Mouse (Mus musculus): ENCODE measurements around the gene Dnase2a. TPM values are rescaled to one million over a fixed set of nuclear protein-coding genes. Genes with fewer than 3 reads are reported as not detected.

Gene Dnase2a
- polyA plus RNA-seq, 1 experiment from 2014 or later: 4.3 TPM

DNA sequence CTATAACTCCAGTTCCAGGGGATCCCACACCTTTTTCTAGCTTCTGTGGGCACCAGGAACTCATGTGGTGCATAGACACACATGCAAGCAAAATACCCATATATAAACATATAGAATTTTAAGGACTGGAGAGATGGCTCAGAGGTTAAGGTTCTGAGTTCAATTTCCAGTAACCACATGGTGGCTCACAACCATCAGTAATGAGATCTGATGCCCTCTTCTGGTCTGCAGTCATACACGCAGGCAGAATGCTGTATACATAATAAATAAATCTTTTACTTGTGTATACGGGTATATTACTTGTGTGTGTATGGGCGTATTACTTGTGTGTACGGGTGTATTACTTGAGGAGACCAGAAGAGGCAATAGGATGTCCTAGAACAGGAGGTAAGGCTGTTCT lies 55.6 kb downstream of the Dnase2a start:
- Histone ChIP-seq H3K9ac (no peak overlapping the region), H3K36me3 (no peaks in the 10 kb centered on the region), H3K4me2 (no peak overlapping the region), H3K4me1 (replicated peaks) (peaks cover 34% of the 10 kb centered on the region), H3K4me3 (no peak overlapping the region), H3K9me3 (replicated peaks) (no peaks in the 10 kb centered on the region), H3K27me3 (no peaks in the 10 kb centered on the region), H3K27ac (no peak overlapping the region)
- whole genome bisulfite sequencing: 89% methylated on average over 4 of the region's 4 CpGs
- ATAC-seq (replicated peaks; ENCODE audit: insufficient number of reproducible peaks, insufficient read depth, low FRiP score, low read depth): no peak

- peak; percentile 84 for ATAC-seq (replicated peaks; ENCODE audit: insufficient number of reproducible peaks, insufficient read depth, low FRiP score, low read depth)
Observed at GRCm38 (mm10) chr8:84965731-84966291, 57.5 kb downstream of the Dnase2a start.

GRCm38 (mm10) chr8:84966603-84967002 lies 58.2 kb downstream of the Dnase2a start:
- Histone ChIP-seq H3K27ac (peak overlapping the region; percentile 43), H3K4me1 (replicated peaks) (peaks cover 36% of the 10 kb centered on the region), H3K36me3 (peaks cover 6% of the 10 kb centered on the region), H3K9me3 (replicated peaks) (no peaks in the 10 kb centered on the region), H3K4me2 (peak overlapping the region; percentile 93; the same call in 1 of the 2 replicates), H3K4me3 (no peak overlapping the region), H3K27me3 (no peaks in the 10 kb centered on the region), H3K9ac (no peak overlapping the region)
- 40% methylated on average over 3 of the region's 3 CpGs for WGBS
- no peak for ATAC-seq (replicated peaks; ENCODE audit: insufficient number of reproducible peaks, insufficient read depth, low FRiP score, low read depth)

More at GRCm38 (mm10) chr8:84965731-84966291, 57.5 kb downstream of the Dnase2a start:
- Histone ChIP-seq H3K4me3 (peak overlapping the region; percentile 75), H3K4me2 (peak overlapping the region; percentile 93), H3K27ac (peak overlapping the region; percentile 78), H3K27me3 (no peaks in the 10 kb centered on the region), H3K36me3 (peaks cover 2% of the 10 kb centered on the region; the same call in 1 of the 2 replicates), H3K9ac (peak overlapping the region; percentile 74), H3K4me1 (replicated peaks) (peaks cover 31% of the 10 kb centered on the region), H3K9me3 (replicated peaks) (no peaks in the 10 kb centered on the region)
- under 1% methylated on average over 41 of the region's 41 CpGs for WGBS

- no peak overlapping the region for H3K9ac ChIP-seq
- H3K9me3 ChIP-seq (replicated peaks): no peaks in the 10 kb centered on the region
- peaks cover 18% of the 10 kb centered on the region for H3K36me3 ChIP-seq
- ATAC-seq (replicated peaks; ENCODE audit: insufficient number of reproducible peaks, insufficient read depth, low FRiP score, low read depth): no peak
- WGBS: 84% methylated on average over 13 of the region's 13 CpGs
- H3K27me3 ChIP-seq: no peaks in the 10 kb centered on the region
- H3K27ac ChIP-seq: no peak overlapping the region
- no peak overlapping the region for H3K4me3 ChIP-seq
- H3K4me2 ChIP-seq: peak overlapping the region; percentile 80; the same call in 1 of the 2 replicates
- H3K4me1 ChIP-seq (replicated peaks): peaks cover 36% of the 10 kb centered on the region
Observed at GRCm38 (mm10) chr8:84967532-84968304, 59.4 kb downstream of the Dnase2a start.

DNA sequence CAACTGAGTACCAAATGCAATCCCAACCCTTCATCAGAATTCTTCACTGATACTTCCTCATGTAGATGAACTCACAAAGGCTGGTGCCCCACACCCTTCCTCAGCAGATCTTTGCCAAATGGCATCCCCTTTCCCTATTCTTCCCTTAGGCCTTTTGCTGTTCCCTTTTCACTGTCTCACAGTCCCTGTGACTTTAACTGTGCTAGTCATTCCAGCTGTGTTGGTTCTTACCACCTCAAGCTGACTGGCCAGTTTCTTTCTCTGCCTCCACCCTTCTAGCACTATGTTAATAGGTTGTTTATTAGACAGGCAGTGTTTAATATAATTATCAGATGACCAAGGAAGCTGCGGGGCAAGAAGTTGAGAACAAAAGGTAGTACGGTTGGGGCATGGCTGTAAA lies 60.3 kb downstream of the Dnase2a start:
- no peak for ATAC-seq (replicated peaks; ENCODE audit: insufficient number of reproducible peaks, insufficient read depth, low FRiP score, low read depth)
- peak overlapping the region; percentile 87 for H3K9ac ChIP-seq
- H3K27me3 ChIP-seq: no peaks in the 10 kb centered on the region
- peak overlapping the region; percentile 80 for H3K4me2 ChIP-seq
- peaks cover 27% of the 10 kb centered on the region for H3K36me3 ChIP-seq
- peak overlapping the region; percentile 87 for H3K27ac ChIP-seq
- H3K4me3 ChIP-seq: peak overlapping the region; percentile 63
- H3K9me3 ChIP-seq (replicated peaks): no peaks in the 10 kb centered on the region
- H3K4me1 ChIP-seq (replicated peaks): peaks cover 38% of the 10 kb centered on the region
- 27% methylated on average over 2 of the region's 2 CpGs for WGBS

DNA sequence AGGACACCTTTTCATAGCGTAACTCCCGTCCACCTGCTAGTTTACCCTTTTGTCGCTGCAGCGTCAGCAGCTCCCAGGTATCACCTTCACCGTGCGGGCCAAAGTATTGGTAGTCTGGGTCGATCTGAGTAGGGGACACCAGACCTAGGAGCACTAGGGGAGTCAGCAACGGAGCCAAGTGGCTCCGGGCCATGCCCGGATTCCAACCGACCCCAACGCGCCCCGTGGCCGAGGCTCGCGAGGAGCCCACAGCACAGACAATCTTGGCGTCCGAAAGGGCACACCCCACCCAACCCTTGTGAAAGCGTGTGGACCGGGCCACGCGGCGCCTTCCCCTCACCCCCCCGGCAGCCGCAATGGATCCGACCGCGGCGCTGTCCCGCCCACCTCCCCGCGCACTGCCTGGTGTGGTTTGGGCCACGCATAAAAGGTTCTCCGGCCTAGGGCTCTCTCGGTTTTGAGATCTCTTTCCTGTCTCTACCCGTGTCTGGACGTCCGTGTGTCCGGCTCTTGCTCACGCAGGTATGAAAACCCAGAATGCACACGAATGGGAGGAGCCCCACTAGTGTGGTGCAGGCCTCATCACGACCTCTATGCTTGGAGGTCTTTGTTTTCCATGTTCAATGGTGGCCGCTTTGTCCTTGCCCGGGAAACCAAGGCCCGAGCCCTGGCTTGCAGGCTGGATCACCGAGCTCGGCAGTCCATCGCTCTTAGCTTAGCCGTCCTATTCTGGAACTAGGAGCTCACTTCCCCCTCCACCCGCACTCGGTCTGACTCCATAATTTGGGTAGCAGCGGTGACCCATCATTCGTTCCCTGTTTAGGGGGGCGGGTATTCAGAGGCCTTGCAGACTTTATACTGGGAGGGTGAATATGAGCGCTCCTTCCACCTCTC lies 61.1 kb downstream of the Dnase2a start, which contains the start of the genes Gm49661, Prdx2 and Rnaseh2a:
Gene Gm49661, minus strand, starts transcription at position 193 of the 894 bp plus-strand sequence.
Gene Prdx2, plus strand, starts transcription at position 347 of the 894 bp plus-strand sequence.
Gene Rnaseh2a, minus strand, starts transcription at position 527 of the 894 bp plus-strand sequence.
- peaks cover 31% of the 10 kb centered on the region for H3K36me3 ChIP-seq
- peak within 1 kb of the TSS; percentile 63 for H3K4me3 ChIP-seq
- H3K27ac ChIP-seq: peak within 1 kb of the TSS; percentile 87
- WGBS: under 1% methylated on average over 56 of the region's 56 CpGs
- peak within 1 kb of the TSS; percentile 80 for H3K4me2 ChIP-seq
- peaks cover 39% of the 10 kb centered on the region for H3K4me1 ChIP-seq (replicated peaks)
- H3K9me3 ChIP-seq (replicated peaks): no peaks in the 10 kb centered on the region
- H3K27me3 ChIP-seq: no peaks in the 10 kb centered on the region
- peak within 1 kb of the TSS; percentile 87 for H3K9ac ChIP-seq
- ATAC-seq (replicated peaks; ENCODE audit: insufficient number of reproducible peaks, insufficient read depth, low FRiP score, low read depth): peak; percentile 56

- H3K9me3 ChIP-seq (replicated peaks): no peaks in the 10 kb centered on the region
- H3K27me3 ChIP-seq: no peaks in the 10 kb centered on the region
- 9% methylated on average over 21 of the region's 21 CpGs for WGBS
- H3K4me2 ChIP-seq: peak overlapping the region; percentile 80
- peaks cover 39% of the 10 kb centered on the region for H3K4me1 ChIP-seq (replicated peaks)
- H3K36me3 ChIP-seq: peaks cover 31% of the 10 kb centered on the region
- H3K9ac ChIP-seq: peak overlapping the region; percentile 87
- peak overlapping the region; percentile 63 for H3K4me3 ChIP-seq
- no peak for ATAC-seq (replicated peaks; ENCODE audit: insufficient number of reproducible peaks, insufficient read depth, low FRiP score, low read depth)
- H3K27ac ChIP-seq: peak overlapping the region; percentile 87
Observed at GRCm38 (mm10) chr8:84970135-84970790, 61.9 kb downstream of the Dnase2a start.

- 42% methylated on average over 5 of the region's 5 CpGs for WGBS
- no peak for ATAC-seq (replicated peaks; ENCODE audit: insufficient number of reproducible peaks, insufficient read depth, low FRiP score, low read depth)
Observed at GRCm38 (mm10) chr8:84970913-84971312, 62.6 kb downstream of the Dnase2a start.

More at GRCm38 (mm10) chr8:84970913-84971312, 62.6 kb downstream of the Dnase2a start:
- Histone ChIP-seq H3K4me1 (replicated peaks) (peaks cover 42% of the 10 kb centered on the region), H3K9me3 (replicated peaks) (no peaks in the 10 kb centered on the region), H3K27me3 (no peaks in the 10 kb centered on the region), H3K4me2 (peak overlapping the region; percentile 80), H3K9ac (peak overlapping the region; percentile 87), H3K4me3 (peak overlapping the region; percentile 63), H3K36me3 (peaks cover 31% of the 10 kb centered on the region), H3K27ac (no peak overlapping the region)
